Mouse (Mus musculus) ES-Bruce4 (cell line): ENCODE results near the gene Hipk4. TPM values are rescaled to one million over a fixed set of nuclear protein-coding genes. Genes with fewer than 3 reads are reported as not detected.
A peak's percentile ranks its signal among the peaks of the same experiment; 100 is the strongest.

Experiments
- H3K27ac ChIP-seq: 2 replicates; pipeline ENCODE4 v1.5.1; 2012; ENCODE audit warnings: low read length, inconsistent platforms; ENCODE audit not compliant: insufficient read depth
- H3K27me3 ChIP-seq: 2 replicates; pipeline ENCODE4 v1.6.1; 2012; ENCODE audit warnings: mild to moderate bottlenecking, low read length, inconsistent platforms; ENCODE audit not compliant: control insufficient read depth, poor library complexity, insufficient read depth, severe bottlenecking
- H3K36me3 ChIP-seq: 2 replicates; pipeline ENCODE4 v1.6.1; 2012; ENCODE audit warnings: inconsistent platforms, mild to moderate bottlenecking, low read length, moderate library complexity; ENCODE audit not compliant: control insufficient read depth, poor library complexity, insufficient read depth, severe bottlenecking
- H3K4me1 ChIP-seq: one replicate; pipeline ENCODE4 v1.8.1; 2011; ENCODE audit warnings: low read length; ENCODE audit not compliant: control insufficient read depth, insufficient read depth
- H3K4me3 ChIP-seq: 2 replicates; pipeline ENCODE4 v1.5.1; 2011; ENCODE audit warnings: low read depth, mild to moderate bottlenecking, low read length
- H3K9ac ChIP-seq: 2 replicates; pipeline ENCODE4 v1.6.1; 2012; ENCODE audit warnings: low read depth, mild to moderate bottlenecking, inconsistent platforms; ENCODE audit not compliant: poor library complexity, severe bottlenecking
- H3K9me3 ChIP-seq: replicated peaks from 2 replicates; pipeline ENCODE4 v1.6.1; 2012; ENCODE audit warnings: mild to moderate bottlenecking, low read length, inconsistent platforms; ENCODE audit not compliant: control insufficient read depth, poor library complexity, insufficient read depth, severe bottlenecking
- CTCF ChIP-seq: IDR thresholded peaks from one replicate; pipeline ENCODE4 v1.8.1; 2011; ENCODE audit warnings: low read depth, low read length
- EP300 ChIP-seq: IDR thresholded peaks from 2 replicates; pipeline ENCODE4 v1.6.1; 2011; ENCODE audit warnings: low read depth, low read length; ENCODE audit not compliant: insufficient read depth
- POLR2A ChIP-seq: IDR thresholded peaks from one replicate; pipeline ENCODE4 v1.8.1; 2011; ENCODE audit warnings: low read length; ENCODE audit not compliant: insufficient read depth
- polyA plus RNA-seq: library from polyadenylated mRNA; stranded (reverse); fragments of >200 nt; gene quantifications from 2 replicates; pipeline ENCODE4 v1.2.4, GENCODE M21; 2011; ENCODE audit warnings: low read depth; ENCODE audit not compliant: missing spikeins, insufficient read depth, insufficient read length

Gene Hipk4
- polyA plus RNA-seq, 1 experiment, result 1.5 TPM

DNA sequence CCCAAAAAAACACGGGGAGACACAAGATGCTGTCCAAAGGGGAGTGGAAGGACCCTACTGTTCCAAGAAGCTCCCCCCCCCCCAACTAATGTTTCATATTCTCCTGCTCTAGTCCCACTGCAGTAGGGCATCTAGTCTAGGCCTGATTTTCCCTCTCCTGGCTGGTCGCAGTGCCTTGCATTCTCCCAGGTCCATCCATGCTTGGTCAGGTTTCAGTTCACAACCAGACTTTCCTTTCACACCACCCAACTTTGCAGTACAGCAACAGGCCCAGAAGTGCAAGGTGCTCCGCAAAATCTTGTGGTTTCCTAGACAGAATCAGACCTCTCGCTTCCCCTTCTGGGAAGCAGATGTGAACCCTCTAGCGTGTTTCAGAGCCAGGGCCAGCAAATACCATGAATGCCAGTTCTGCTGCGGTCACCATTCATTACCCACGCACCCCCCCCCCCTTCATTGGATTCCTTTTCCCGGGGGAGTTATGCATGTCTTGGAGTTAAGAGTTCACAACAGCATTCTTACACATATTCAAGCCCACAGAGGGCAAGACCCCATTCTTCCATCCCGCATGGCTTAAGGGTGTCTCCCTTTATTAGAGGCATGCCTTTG, 16.2 kb upstream of the Hipk4 start:
- Histone ChIP-seq H3K9ac (peak overlapping the region; percentile 62; the same call in 1 of the 2 replicates), H3K4me1 (peaks cover 9% of the 10 kb centered on the region), H3K27ac (peak overlapping the region; percentile 58; the same call in 1 of the 2 replicates), H3K27me3 (no peaks in the 10 kb centered on the region), H3K36me3 (no peaks in the 10 kb centered on the region), H3K4me3 (no peak overlapping the region), H3K9me3 (no peaks in the 10 kb centered on the region)
- TF ChIP-seq POLR2A, result no peak
- no peak for TF ChIP-seq CTCF
- TF ChIP-seq EP300, result no peak

GRCm38 (mm10) chr7:27507711-27508647, 15.1 kb upstream of the Hipk4 start:
- Histone ChIP-seq H3K4me3 (peak overlapping the region; percentile 77), H3K27me3 (no peaks in the 10 kb centered on the region), H3K9me3 (no peaks in the 10 kb centered on the region), H3K9ac (peak overlapping the region; percentile 62), H3K4me1 (peaks cover 9% of the 10 kb centered on the region), H3K36me3 (no peaks in the 10 kb centered on the region), H3K27ac (peak overlapping the region; percentile 90)
- TF ChIP-seq POLR2A (peak; percentile 96), CTCF (no peak), EP300 (no peak; the same call in 1 of the 2 replicates)

GRCm38 (mm10) chr7:27508648-27509005, 14.4 kb upstream of the Hipk4 start:
- TF ChIP-seq CTCF (peak; percentile 75), EP300 (no peak), POLR2A (no peak)
- 0 out of 2 replicates have a peak overlapping the region, but pooled peaks have one; percentile 31 for H3K4me3 ChIP-seq
- H3K27me3 ChIP-seq, result no peaks in the 10 kb centered on the region
- no peaks in the 10 kb centered on the region for H3K9me3 ChIP-seq
- no peaks in the 10 kb centered on the region for H3K36me3 ChIP-seq
- peaks cover 9% of the 10 kb centered on the region for H3K4me1 ChIP-seq
- H3K27ac ChIP-seq, result no peak overlapping the region
- H3K9ac ChIP-seq, result peak overlapping the region; percentile 45

DNA sequence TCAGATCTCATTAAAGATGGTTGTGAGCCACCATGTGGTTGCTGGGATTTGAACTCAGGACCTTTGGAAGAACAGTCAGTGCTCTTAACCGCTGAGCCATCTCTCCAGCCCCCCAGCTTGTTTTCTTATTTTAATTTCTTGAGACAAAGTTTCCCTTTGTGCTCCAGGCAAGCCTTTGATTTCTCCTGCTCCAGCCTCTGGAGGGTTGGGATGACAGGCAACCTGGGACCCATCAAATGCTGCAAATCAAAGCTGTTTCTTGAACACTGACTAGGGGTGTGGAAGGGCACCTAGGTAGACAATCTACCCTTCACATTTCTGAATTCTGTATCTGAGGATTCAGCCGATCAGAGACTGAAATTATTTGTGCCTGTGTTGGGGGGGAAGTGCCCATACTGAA, 12.3 kb upstream of the Hipk4 start:
- TF ChIP-seq EP300 (no peak), POLR2A (no peak), CTCF (no peak)
- no peak overlapping the region for H3K9ac ChIP-seq

GRCm38 (mm10) chr7:27514961-27515360, 8.1 kb upstream of the Hipk4 start:
- TF ChIP-seq POLR2A, result no peak
- no peak for TF ChIP-seq EP300
- TF ChIP-seq CTCF, result no peak
- Histone ChIP-seq H3K27ac (no peak overlapping the region), H3K4me3 (peak overlapping the region; percentile 11; the same call in 1 of the 2 replicates), H3K36me3 (no peaks in the 10 kb centered on the region), H3K9me3 (no peaks in the 10 kb centered on the region), H3K9ac (no peak overlapping the region), H3K27me3 (no peaks in the 10 kb centered on the region), H3K4me1 (peaks cover 3% of the 10 kb centered on the region)

More for the DNA sequence above, 12.3 kb upstream of the Hipk4 start:
- peaks cover 6% of the 10 kb centered on the region for H3K4me1 ChIP-seq
- H3K27me3 ChIP-seq, result no peaks in the 10 kb centered on the region
- no peaks in the 10 kb centered on the region for H3K9me3 ChIP-seq
- no peak overlapping the region for H3K4me3 ChIP-seq
- H3K36me3 ChIP-seq, result no peaks in the 10 kb centered on the region
- no peak overlapping the region for H3K27ac ChIP-seq

DNA sequence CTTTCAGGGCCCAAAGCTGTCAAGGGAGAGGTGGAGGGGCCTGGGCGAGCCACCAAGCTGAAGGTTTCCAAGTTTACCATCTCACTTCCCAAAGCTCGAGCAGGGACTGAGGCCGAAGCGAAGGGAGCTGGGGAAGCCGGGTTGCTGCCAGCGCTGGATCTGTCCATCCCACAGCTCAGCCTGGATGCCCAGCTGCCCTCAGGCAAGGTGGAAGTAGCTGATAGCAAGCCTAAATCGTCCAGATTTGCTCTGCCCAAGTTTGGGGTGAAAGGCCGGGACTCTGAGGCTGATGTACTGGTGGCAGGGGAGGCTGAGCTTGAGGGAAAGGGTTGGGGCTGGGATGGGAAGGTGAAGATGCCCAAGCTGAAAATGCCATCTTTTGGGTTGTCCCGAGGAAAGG, 4.8 kb upstream of the Hipk4 start:
- no peaks in the 10 kb centered on the region for H3K9me3 ChIP-seq
- no peak overlapping the region for H3K9ac ChIP-seq
- no peak overlapping the region for H3K4me3 ChIP-seq
- no peak for TF ChIP-seq POLR2A
- TF ChIP-seq EP300, result no peak
- no peak for TF ChIP-seq CTCF
- H3K27ac ChIP-seq, result no peak overlapping the region
- no peaks in the 10 kb centered on the region for H3K36me3 ChIP-seq
- H3K4me1 ChIP-seq, result peaks cover 8% of the 10 kb centered on the region
- no peaks in the 10 kb centered on the region for H3K27me3 ChIP-seq
